Mouse (Mus musculus) left cerebral cortex, adult 2 months (tissue): ENCODE measurements around the gene Dnm3. TPM values are rescaled to one million over a fixed set of nuclear protein-coding genes. Genes with fewer than 3 reads are reported as not detected.

ENCODE experiments used
- DNase-seq, 2 experiments: peaks; one replicate each; pipeline ENCODE4 v3.0.0; 2021 to 2022; ENCODE audit warnings: low spot score in 2 of 2, mixed read lengths in 1 of 2; ENCODE audit errors: extremely low spot score in 1 of 2
- H3K27ac ChIP-seq: fragments of 200-600 bp; 2 replicates; pipeline ENCODE4 v1.8.1; 2022
- H3K4me3 ChIP-seq: fragments of 200-600 bp; 2 replicates; pipeline ENCODE4 v1.8.1; 2022
- CTCF ChIP-seq: fragments of 200-600 bp; IDR thresholded peaks from 2 replicates; pipeline ENCODE4 v1.8.1; 2022; ENCODE audit warnings: antibody characterized with exemption, mild to moderate bottlenecking, moderate library complexity
- intact Hi-C: fragments of 180-260 bp; cut with DNase I; formaldehyde crosslinking; loops from one replicate; pipeline ENCODE4 v1.15.1; 2025
- microRNA-seq, 2 experiments: library from miRNA; unstranded; fragments of <30 nt; microRNA quantifications; one replicate each; pipeline ENCODE4 v1.2.0; 2021
- total RNA-seq, 2 experiments: library from RNA; stranded (reverse); gene quantifications; 2 replicates each; pipeline ENCODE4 v1.2.3; 2021

Dnm3 gene
- total RNA-seq, 2 experiments from 2014 or later: 102 to 103 TPM

GRCm38 (mm10) chr1:161951009-161951779 is 526.6 kb downstream of the Dnm3 start:
- no peak overlapping the region for H3K4me3 ChIP-seq
- intact Hi-C loops: no loop called here
- DNase-seq: no peak

GRCm38 (mm10) chr1:161942082-161942481 is 535.8 kb downstream of the Dnm3 start:
- no peak for DNase-seq
- Histone ChIP-seq H3K27ac (no peak overlapping the region), H3K4me3 (no peak overlapping the region)
- intact Hi-C loops: no loop called here
- no peak for TF ChIP-seq CTCF

More at GRCm38 (mm10) chr1:161951009-161951779, 526.6 kb downstream of the Dnm3 start:
- TF ChIP-seq CTCF: no peak
- H3K27ac ChIP-seq: no peak overlapping the region

Small RNA genes within 50 kb of the gene (microRNA-seq; reads per million reads assigned to microRNA genes)
- gene Mir199a-2 (0 to 0.24 reads per million in 2 experiments), gene Mir214 (36.6 to 53.8 reads per million in 2 experiments)

Other genes starting within 250 kb of the Dnm3 start
- 10 to 100 TPM; 10.3 to 12.6 TPM for gene Mettl13, start 70.5 kb upstream of the Dnm3 start, total RNA-seq
- 100 to 1,000 TPM; 107 to 108 TPM for gene Vamp4, start 92.5 kb upstream of the Dnm3 start, total RNA-seq
- gene Myoc, start 161.1 kb upstream of the Dnm3 start, total RNA-seq: 1 to 10 TPM; 6.2 to 6.7 TPM
- not detected for gene Myocos, start 180.2 kb upstream of the Dnm3 start, total RNA-seq